Mouse (Mus musculus) bone marrow, adult 2 months (tissue): ENCODE measurements around the gene Mutyh. TPM values are rescaled to one million over a fixed set of nuclear protein-coding genes. Genes with fewer than 3 reads are reported as not detected.

Experiments
- H3K27ac ChIP-seq: fragments of 200-500 bp; 2 replicates; pipeline ENCODE4 v1.5.1; 2012; ENCODE audit warnings: low read depth, mild to moderate bottlenecking, control low read depth, inconsistent platforms, low read length; ENCODE audit not compliant: control insufficient read depth, poor library complexity, insufficient read depth
- H3K4me1 ChIP-seq: fragments of 200-500 bp; 2 replicates; pipeline ENCODE4 v1.6.1; 2011; ENCODE audit warnings: low read length; ENCODE audit not compliant: control insufficient read depth, insufficient read depth
- H3K4me3 ChIP-seq: fragments of 200-500 bp; replicated peaks from 2 replicates; pipeline ENCODE3; 2011; ENCODE audit warnings: mild to moderate bottlenecking, low read depth, low read length, control low read depth; ENCODE audit not compliant: control insufficient read depth
- CTCF ChIP-seq: fragments of 200-500 bp; IDR thresholded peaks from 2 replicates; pipeline ENCODE4 v1.5.1; 2011; ENCODE audit warnings: low read length, control low read depth; ENCODE audit not compliant: control insufficient read depth, insufficient read depth
- POLR2A ChIP-seq: fragments of 200-500 bp; IDR thresholded peaks from 2 replicates; pipeline ENCODE4 v1.6.1; 2011; ENCODE audit warnings: low read depth, mild to moderate bottlenecking, control low read depth, low read length, borderline replicate concordance; ENCODE audit not compliant: control insufficient read depth
- WGBS: fragments of 180-500 bp; shearing (Covaris S2); methylation state at CpG from one replicate; pipeline ENCODE4 v1.1.7; 2018; 5-methylcytosine and 5-hydroxymethylcytosine counted together
- polyA plus RNA-seq: library from polyadenylated mRNA; stranded (reverse); fragments of >200 nt; gene quantifications from 2 replicates; pipeline ENCODE4 v1.2.4, GENCODE M21; 2011; ENCODE audit warnings: low replicate concordance; ENCODE audit not compliant: missing spikeins, insufficient read depth, insufficient read length

The Mutyh gene
- polyA plus RNA-seq, 1 experiment = 25.9 TPM

- H3K27ac ChIP-seq = no peak overlapping the region
- 61% methylated on average over 5 of the region's 5 CpGs for WGBS
- no peak overlapping the region for H3K4me3 ChIP-seq
- TF ChIP-seq POLR2A (no peak), CTCF (no peak)
- H3K4me1 ChIP-seq = no peaks in the 10 kb centered on the region
These were observed 52.2 kb downstream of the Mutyh start for GRCm38 (mm10) chr4:116859711-116860110.

DNA sequence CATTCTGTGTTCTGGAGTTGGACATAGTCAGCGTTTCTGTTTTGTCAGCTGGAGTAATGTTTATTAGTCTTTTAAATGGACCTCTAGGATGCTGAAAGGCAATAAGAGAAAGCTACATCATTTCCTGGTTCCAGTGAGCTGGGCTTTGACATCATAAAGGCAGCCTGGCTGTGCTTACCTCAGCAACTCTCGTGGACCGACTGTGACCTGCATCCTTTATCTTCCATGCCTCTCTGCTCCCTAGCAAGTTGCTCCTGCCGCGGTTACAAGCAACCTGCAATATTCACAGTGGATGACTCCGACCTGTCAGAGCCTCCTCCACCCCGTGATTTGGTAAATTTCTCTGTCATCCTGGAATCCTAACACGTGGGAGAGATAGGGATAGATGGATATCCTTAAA is 54.5 kb downstream of the Mutyh start:
- Histone ChIP-seq H3K4me1 (no peaks in the 10 kb centered on the region), H3K27ac (no peak overlapping the region), H3K4me3 (no peak overlapping the region)
- TF ChIP-seq CTCF (no peak), POLR2A (no peak)
- WGBS = 58% methylated on average over 8 of the region's 8 CpGs

Other genes starting within 250 kb of the Mutyh start
- 4.8 and 6.4 TPM in 2 replicates for gene Ccdc17, start 211.1 kb upstream of the Mutyh start, polyA plus RNA-seq
- 112 and 154 TPM in 2 replicates for gene Nasp, start 179.8 kb upstream of the Mutyh start, polyA plus RNA-seq
- 239 and 421 TPM in 2 replicates for gene Akr1a1, start 156.0 kb upstream of the Mutyh start, polyA plus RNA-seq
- 134 and 410 TPM in 2 replicates for gene Prdx1, start 122.2 kb upstream of the Mutyh start, polyA plus RNA-seq
- gene Mmachc, start 99.3 kb upstream of the Mutyh start, polyA plus RNA-seq = 3.4 and 8.6 TPM in 2 replicates
- 18.9 and 60.7 TPM in 2 replicates for gene Ccdc163, start 99.2 kb upstream of the Mutyh start, polyA plus RNA-seq
- gene Tesk2, start 86.8 kb upstream of the Mutyh start, polyA plus RNA-seq = 4.0 and 11.1 TPM in 2 replicates
- gene Toe1, start 83 bp upstream of the Mutyh start, polyA plus RNA-seq = 8.8 and 11.9 TPM in 2 replicates
- not detected in 2 replicates for gene Hpdl, start 14.0 kb downstream of the Mutyh start, polyA plus RNA-seq
- 0.72 TPM in 1 of 2 replicates, not detected in the other for gene Zswim5, start 69.7 kb downstream of the Mutyh start, polyA plus RNA-seq
- 442 and 477 TPM in 2 replicates for gene Urod, start 186.7 kb downstream of the Mutyh start, polyA plus RNA-seq
- 10.3 and 18.7 TPM in 2 replicates for gene Hectd3, start 187.6 kb downstream of the Mutyh start, polyA plus RNA-seq
- gene Eif2b3, start 211.7 kb downstream of the Mutyh start, polyA plus RNA-seq = 13.1 and 23.4 TPM in 2 replicates